9 mouse cellular contexts compared by ENCODE assay signal in genomic region chr11:75259996-75260561, GRCm38 (mm10).
A peak's percentile ranks its signal among the peaks of the same experiment; 100 is the strongest.
DNase-seq lines count a peak whose midpoint lies in the region; ATAC-seq and TF ChIP-seq lines count a peak whose summit lies in the region.
"Had no signal": no experiment of that assay in that cellular context is flagged by ENCODE, and none has a peak within 500 bp of the region (broad histone marks: within the 10 kb centered on the region; RNA-seq: fewer than 3 reads in every experiment).

No protein-coding gene starts in this region.

- H3K9me3 ChIP-seq in hindbrain, embryonic 13.5 days, result no peaks in the 10 kb centered on the region
- no peaks in the 10 kb centered on the region for H3K9me3 ChIP-seq in hindbrain, embryonic 11.5 days (ENCODE audit: control insufficient read depth, low read length)
- H3K9me3 ChIP-seq in heart, postnatal 0 days (replicated peaks; ENCODE audit: control insufficient read depth, low read length), result no peaks in the 10 kb centered on the region
- H3K9me3 ChIP-seq: megakaryocyte, embryonic 14.5 days had no signal

- no peak overlapping the region for H3K4me2 ChIP-seq in hindbrain, embryonic 13.5 days
- H3K4me2 ChIP-seq in hindbrain, embryonic 11.5 days (replicated peaks; ENCODE audit: low read depth, low read length), result no peak overlapping the region
- no peak overlapping the region for H3K4me2 ChIP-seq in heart, postnatal 0 days (ENCODE audit: low read depth, low read length)

- H3K9ac ChIP-seq in hindbrain, embryonic 13.5 days, result no peak overlapping the region
- H3K9ac ChIP-seq in hindbrain, embryonic 11.5 days (ENCODE audit: low read depth, low read length), result no peak overlapping the region
- H3K9ac ChIP-seq in heart, postnatal 0 days (replicated peaks; ENCODE audit: low read depth, low read length), result peak overlapping the region; percentile 33; the same call in 1 of the 2 replicates

- 0 out of 2 replicates have a peak overlapping the region, but pooled peaks have one; percentile 10 for H3K27ac ChIP-seq in hindbrain, embryonic 13.5 days
- no peak overlapping the region for H3K27ac ChIP-seq in hindbrain, embryonic 11.5 days (ENCODE audit: low read depth, low read length)
- H3K27ac ChIP-seq in heart, postnatal 0 days (ENCODE audit: low read depth), result no peak overlapping the region; the same call in 1 of the 2 replicates

- peaks cover 62% of the 10 kb centered on the region for H3K4me1 ChIP-seq in hindbrain, embryonic 13.5 days (replicated peaks)
- 0 out of 2 replicates have a peak, but pooled peaks cover 3% of the 10 kb centered on the region for H3K4me1 ChIP-seq in hindbrain, embryonic 11.5 days (replicated peaks; ENCODE audit: control insufficient read depth, insufficient read depth, low read length)
- H3K4me1 ChIP-seq in heart, postnatal 0 days (ENCODE audit: control insufficient read depth, insufficient read depth), result peaks cover 33% of the 10 kb centered on the region

- no peak for ATAC-seq in hindbrain, embryonic 13.5 days (ENCODE audit: low FRiP score)
- ATAC-seq in hindbrain, embryonic 11.5 days (ENCODE audit: low FRiP score), result no peak
- ATAC-seq in heart, postnatal 0 days (ENCODE audit: insufficient read depth, low read depth), result no peak
- ATAC-seq in activated CD4-positive, CD25-positive, alpha-beta regulatory T cell, adult 4 months, result no peak

- no peaks in the 10 kb centered on the region for H3K36me3 ChIP-seq in hindbrain, embryonic 13.5 days
- H3K36me3 ChIP-seq in hindbrain, embryonic 11.5 days (ENCODE audit: control insufficient read depth, insufficient read depth, low read length), result no peaks in the 10 kb centered on the region
- H3K36me3 ChIP-seq in heart, postnatal 0 days (replicated peaks; ENCODE audit: control insufficient read depth, insufficient read depth, low read length), result 0 out of 2 replicates have a peak, but pooled peaks cover under 1% of the 10 kb centered on the region

- no peak overlapping the region for H3K4me3 ChIP-seq in hindbrain, embryonic 13.5 days
- H3K4me3 ChIP-seq in hindbrain, embryonic 11.5 days (ENCODE audit: low read depth, low read length), result no peak overlapping the region
- H3K4me3 ChIP-seq in heart, postnatal 0 days (ENCODE audit: low read depth, low read length), result no peak overlapping the region
- H3K4me3 ChIP-seq: megakaryocyte, embryonic 14.5 days had no signal

- DNase-seq in hindbrain, embryonic 11.5 days (ENCODE audit: low spot score), result no peak
- DNase-seq in 3T3-L1 (ENCODE audit: low read depth, low spot score), result peak; percentile 29
- DNase-seq in cerebellum, adult 9-11 months, result peak; percentile 76
- no peak for DNase-seq in heart, postnatal 0 days (ENCODE audit: low spot score)
- peak; percentile 74 for DNase-seq in skeletal muscle tissue, adult 2 months (ENCODE audit: low read depth, low spot score)
- no peak for DNase-seq in kidney, postnatal 36 days

- 67% methylated on average over 10 of the region's 10 CpGs for WGBS in hindbrain, embryonic 13.5 days
- WGBS in hindbrain, embryonic 11.5 days, result 57% methylated on average over 10 of the region's 10 CpGs
- WGBS in heart, postnatal 0 days, result 56% methylated on average over 10 of the region's 10 CpGs

- H3K27me3 ChIP-seq in hindbrain, embryonic 13.5 days, result no peaks in the 10 kb centered on the region
- H3K27me3 ChIP-seq in hindbrain, embryonic 11.5 days (ENCODE audit: control insufficient read depth, insufficient read depth, low read length), result no peaks in the 10 kb centered on the region
- H3K27me3 ChIP-seq in heart, postnatal 0 days (ENCODE audit: control insufficient read depth, insufficient read depth, low read length), result no peaks in the 10 kb centered on the region

- no peak for TF ChIP-seq EP300 in heart, postnatal 0 days (IDR thresholded peaks at IDR 0.05; ENCODE audit: low read depth)

- no peak for TF ChIP-seq CTCF in heart, postnatal 0 days (IDR thresholded peaks at IDR 0.05; ENCODE audit: low read depth)

Comparison
In these comparisons a context has a peak if more than half of its experiments do, and no peak if none do; other contexts are left out.
1. DNase-seq: peak in 3T3-L1 (single experiment), cerebellum, adult 9-11 months (single experiment) and skeletal muscle tissue, adult 2 months (single experiment); none in hindbrain, embryonic 11.5 days (single experiment), heart, postnatal 0 days (single experiment) and kidney, postnatal 36 days (0 of 2).